Mouse (Mus musculus) induced T-regulatory cell, adult 2 months (primary cell): ENCODE results near the gene Smu1.
"Not testable (repeated sequence)": the region's sequence is repeated elsewhere in the genome, so short reads cannot be mapped to it uniquely, and the experiment has no call there.

Source experiments
- DNase-seq: peaks from one replicate; pipeline ENCODE4 v3.0.0-alpha.2; 2012; ENCODE audit warnings: low read depth

The Smu1 gene

GRCm38 (mm10) chr4:40757780-40758420, at the start of gene Smu1:
Smu1 (minus strand) TSS chr4:40757923.
- peak; percentile 99 for DNase-seq

GRCm38 (mm10) chr4:40807382-40807781, 49.7 kb upstream of the Smu1 start:
- DNase-seq: no peak

DNA sequence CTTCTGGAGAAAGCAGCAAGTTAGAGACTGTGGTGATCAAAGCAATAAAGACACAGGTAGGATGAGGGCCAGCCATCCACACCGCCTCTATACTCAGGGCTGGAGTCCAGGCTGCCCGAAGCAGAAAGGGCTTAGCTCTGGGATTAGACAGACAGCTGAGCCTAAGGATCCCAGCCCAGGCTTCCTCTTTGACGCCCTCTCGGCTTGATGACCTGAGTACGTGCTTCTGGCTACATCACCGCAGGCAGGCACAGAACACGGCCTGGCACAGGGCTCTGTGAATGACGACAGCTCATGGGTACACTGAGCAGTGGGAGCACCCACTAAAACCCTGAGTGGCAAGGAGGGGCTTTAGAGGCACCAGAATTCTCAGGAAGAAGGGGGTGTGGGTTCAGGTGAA, 47.7 kb upstream of the Smu1 start:
- DNase-seq: no peak

DNA sequence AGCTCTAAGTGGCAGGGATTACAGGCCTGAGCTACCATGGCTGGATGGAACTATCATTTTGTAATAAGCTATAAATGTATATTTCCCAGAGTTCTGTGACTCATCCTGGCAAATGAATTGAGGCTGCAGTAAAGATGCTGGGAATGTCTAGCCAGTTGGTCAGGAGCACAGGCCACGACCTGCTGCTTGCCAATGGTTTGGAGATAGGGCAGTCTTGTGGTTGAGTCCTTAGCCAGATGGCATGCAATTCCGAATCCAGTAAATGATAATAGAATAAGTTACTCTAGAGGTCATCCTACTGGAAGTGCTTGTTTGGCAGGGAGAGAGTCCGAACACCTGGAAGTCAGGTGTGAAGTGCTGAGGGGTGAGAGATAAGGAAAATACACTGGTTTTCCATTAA, 45.1 kb upstream of the Smu1 start:
- DNase-seq: no peak

- no peak for DNase-seq
Measured at GRCm38 (mm10) chr4:40801908-40802307, 44.2 kb upstream of the Smu1 start.

DNA sequence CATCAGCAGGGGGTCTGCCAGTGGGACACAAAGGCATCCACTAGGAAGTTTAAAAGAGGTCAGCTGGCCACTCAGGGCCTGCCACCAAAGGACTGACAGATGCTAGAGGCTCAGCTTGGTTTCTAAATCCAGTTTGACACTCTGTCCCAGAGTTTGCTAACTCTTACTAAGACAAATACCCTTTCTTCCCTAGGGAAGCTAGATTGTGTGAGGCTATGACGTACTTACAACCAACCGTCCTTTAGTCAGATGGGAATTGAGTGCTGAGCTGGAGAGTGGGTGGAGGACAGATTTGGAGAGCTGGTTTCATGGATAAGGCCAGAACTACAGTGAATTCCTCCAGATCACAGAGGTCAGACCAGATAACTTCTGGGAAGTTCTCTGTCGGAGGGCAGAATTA, 43.1 kb upstream of the Smu1 start:
- no peak for DNase-seq

DNA sequence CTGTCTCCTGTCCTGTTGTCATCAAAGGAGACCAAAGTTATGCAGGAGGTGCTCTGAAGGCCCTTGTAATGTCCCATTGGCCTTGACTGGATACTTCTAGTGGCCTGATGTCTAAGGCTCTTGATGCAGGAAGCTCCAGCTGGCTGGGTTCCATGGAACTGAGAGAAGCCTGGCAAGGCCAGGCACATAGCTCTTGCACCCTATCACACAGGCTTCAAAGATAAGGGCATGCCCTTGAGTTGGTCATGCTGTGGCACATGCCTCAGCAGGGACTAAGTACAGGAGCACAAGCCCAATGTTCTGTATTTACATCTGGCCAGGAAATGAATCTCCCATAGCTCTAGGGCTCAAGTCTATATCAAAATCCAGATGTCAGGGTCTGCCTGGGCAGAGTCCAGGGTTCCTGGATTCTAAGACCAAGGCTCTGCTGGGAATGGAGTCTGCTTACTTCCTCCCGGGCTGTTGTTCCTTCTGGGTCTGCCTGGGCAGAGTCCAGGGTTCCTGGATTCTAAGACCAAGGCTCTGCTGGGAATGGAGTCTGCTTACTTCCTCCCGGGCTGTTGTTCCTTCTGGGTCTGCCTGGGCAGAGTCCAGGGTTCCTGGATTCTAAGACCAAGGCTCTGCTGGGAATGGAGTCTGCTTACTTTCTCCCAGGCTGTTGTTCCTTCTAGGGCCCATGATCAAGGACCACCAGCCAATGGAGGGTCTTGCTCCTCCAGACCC, 41.3 kb upstream of the Smu1 start:
- not testable (repeated sequence) for DNase-seq

DNA sequence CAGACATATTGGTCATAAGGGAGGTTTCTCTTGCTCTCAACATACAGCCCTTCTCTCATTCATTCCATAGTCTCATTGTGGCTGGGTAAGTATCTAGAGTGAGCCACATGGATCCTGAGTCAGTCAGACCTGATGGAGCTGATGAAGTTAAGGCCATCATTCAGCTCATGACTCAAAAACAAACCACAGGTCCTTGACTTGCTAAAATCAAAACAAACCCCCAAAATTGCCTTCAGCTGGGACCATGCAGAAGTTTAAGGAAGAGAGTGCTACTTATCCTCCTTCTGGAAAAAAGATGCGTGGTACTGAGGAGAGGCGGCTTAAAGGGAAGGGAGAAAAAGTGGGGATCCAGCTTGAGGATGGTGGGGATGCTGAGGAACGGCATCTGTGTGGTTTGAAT, 38.0 kb upstream of the Smu1 start:
- no peak for DNase-seq

- DNase-seq: no peak
Measured at GRCm38 (mm10) chr4:40794320-40794719, 36.6 kb upstream of the Smu1 start.

DNA sequence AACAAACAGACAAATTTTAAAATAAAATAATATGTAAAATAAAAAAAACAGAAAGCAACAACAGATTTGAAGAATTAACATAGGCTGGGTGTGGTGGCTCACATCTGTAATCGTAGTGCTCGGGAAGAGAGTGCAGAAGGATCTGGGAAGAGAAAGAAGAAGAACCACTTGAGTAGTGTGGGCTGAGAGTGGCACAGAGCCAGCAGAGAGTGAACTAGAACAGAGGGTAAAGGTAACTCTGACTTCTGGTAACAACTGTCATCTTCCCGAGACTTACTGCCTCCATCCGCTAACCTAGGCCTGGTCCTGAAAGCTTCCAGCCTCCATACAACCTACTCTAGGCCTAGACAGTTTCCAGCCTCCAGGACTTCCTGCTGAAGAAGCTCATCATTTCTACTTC, 33.5 kb upstream of the Smu1 start:
- no peak for DNase-seq

DNA sequence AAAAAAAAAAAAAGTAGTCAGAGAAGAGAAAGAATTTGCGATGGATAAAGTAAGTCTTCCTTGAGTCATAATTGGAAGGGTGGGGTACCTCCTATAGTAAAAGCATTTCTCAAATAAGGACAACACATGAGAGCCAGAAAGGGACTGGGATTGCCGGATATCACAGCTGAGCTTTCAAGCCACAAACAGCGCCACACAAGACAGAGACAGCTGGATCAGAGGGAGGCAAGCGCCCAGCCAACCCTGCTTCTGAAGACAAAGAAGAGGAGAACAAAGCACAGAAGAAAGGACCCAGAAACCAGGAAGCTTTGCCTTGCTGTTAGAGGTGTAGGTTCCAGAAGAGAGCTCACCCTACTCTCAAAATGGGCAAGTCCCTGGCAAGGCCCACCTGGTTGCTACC, 28.9 kb upstream of the Smu1 start:
- DNase-seq: no peak

DNA sequence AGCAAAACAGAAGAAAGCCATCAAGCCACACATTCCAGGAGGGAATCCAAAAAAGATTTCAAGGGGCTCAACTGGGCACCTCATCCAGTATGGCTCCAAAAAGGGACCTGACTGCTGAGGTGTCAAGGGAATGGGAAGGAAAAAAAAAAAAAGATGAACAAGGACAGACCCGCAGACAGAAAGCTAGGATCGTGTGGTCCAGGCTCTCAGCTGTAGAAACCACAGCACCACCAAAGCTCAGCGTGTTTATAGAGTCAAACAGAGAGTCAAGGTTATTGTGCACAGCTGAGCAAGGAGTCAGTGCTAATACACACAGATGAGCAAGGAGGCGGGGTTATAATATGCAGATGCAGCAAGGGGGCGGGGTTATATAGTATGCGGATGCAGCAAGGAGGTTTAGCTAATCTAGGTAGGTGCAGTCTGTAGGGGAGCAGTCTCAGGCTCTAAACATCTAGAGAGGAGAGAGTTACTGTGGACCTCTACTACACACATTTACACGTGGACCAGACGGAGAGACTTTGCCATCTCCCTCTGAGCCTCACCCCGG, 28.0 kb upstream of the Smu1 start:
- DNase-seq: peak; percentile 89

- DNase-seq: no peak
Measured at GRCm38 (mm10) chr4:40784556-40785169, 26.9 kb upstream of the Smu1 start.

DNA sequence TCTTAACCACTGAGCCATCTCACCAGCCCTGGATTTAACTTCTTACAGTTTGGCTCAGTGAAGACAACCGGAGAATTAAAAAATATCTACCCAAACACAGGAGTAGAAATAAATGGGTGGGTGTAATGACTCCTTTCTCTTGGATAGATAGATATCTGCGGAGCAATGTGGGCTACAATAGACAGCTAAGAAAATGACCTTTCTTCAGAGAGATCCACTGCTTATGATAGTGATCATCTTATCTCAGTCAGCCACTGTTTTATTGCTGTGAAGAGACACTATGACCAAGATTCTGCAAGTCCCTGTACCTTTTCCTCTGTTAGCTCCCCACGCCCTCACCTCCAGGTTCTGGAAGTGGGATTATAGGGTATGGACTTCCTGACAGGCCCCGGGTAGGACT, 25.3 kb upstream of the Smu1 start:
- DNase-seq: no peak

- DNase-seq: peak; percentile 94
Measured at GRCm38 (mm10) chr4:40781797-40782495, 24.2 kb upstream of the Smu1 start.

- peak; percentile 95 for DNase-seq
Measured at GRCm38 (mm10) chr4:40781143-40781542, 23.4 kb upstream of the Smu1 start.

DNA sequence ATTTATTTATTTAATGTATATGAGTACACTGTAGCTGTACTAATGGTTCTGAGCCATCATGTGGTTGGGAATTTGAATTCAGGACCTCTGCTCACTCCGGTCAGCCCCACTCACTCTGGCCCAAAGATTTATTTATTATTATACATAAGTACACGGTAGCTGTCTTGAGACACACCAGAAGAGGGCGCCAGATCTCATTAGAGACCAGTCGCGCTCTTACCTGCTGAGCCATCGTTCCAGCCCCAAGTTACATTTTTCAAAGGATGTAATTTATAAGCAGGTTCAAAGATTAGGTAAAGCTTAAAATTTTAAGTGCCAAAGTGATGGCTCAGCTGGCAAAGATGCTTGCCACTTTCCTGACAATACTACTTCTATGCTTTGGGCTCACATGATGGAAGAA, 20.9 kb upstream of the Smu1 start:
- peak; percentile 49 for DNase-seq

- peak; percentile 60 for DNase-seq
Measured at GRCm38 (mm10) chr4:40777116-40777515, 19.4 kb upstream of the Smu1 start.

GRCm38 (mm10) chr4:40776416-40776815, 18.7 kb upstream of the Smu1 start:
- peak; percentile 79 for DNase-seq

- peak; percentile 92 for DNase-seq
Measured at GRCm38 (mm10) chr4:40774279-40775259, 16.8 kb upstream of the Smu1 start.

GRCm38 (mm10) chr4:40759876-40760275, 2.2 kb upstream of the Smu1 start:
- DNase-seq: peak; percentile 32
